Mouse (Mus musculus): Measurements from ENCODE around the gene Klc2. TPM values are rescaled to one million over a fixed set of nuclear protein-coding genes. Genes with fewer than 3 reads are reported as not detected.

Klc2 gene
- polyA plus RNA-seq, 1 experiment from 2014 or later = 84.6 TPM

DNA sequence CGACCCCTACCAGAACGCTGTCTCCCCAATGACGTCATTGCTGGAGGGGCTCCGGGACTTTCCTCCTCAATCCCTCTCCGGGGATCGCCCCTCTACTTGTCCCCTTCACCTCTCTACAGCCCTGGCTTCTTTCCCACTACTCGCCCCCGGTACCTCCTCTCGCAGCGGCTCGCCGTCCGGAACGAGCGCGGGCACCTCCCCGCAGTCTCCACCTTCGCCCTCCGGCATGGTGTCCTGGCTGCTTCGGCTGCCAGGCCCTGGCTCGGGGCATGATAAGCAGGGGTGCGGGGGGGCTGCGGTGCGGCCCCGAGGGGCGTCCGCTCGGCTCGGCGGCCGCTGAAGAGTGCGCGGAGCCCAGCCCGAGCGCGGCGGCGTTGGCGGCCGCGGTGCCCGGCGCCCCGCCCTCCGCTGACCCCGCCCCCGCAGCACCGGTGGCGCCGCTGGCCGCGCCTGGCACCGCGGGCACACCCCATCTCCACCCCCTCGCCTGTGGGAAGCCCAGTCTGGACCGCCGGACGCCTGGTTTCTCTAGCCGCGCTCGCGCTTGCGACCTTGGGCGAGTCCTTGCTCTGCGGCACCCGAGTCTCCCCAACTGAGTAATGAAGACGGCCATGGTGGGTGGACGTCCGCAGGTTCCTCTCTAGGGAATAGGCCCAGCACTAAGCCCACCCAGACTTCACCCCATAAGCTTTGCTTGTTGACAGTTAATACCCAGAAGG, 33.1 kb downstream of the Klc2 start, which contains the start of gene Tmem151a:
TSS of gene Tmem151a (minus strand) at position 387 of the 719 bp plus-strand sequence.
- no peak within 1 kb of the TSS for H3K27ac ChIP-seq (ENCODE audit: low read depth, low read length)
- peak within 1 kb of the TSS; percentile 53 for H3K4me3 ChIP-seq (ENCODE audit: low read depth, low read length)
- peak within 1 kb of the TSS; percentile 65 for H3K9ac ChIP-seq (replicated peaks; ENCODE audit: low read depth, low read length)
- ATAC-seq (ENCODE audit: low read depth) = no peak
- no peaks in the 10 kb centered on the region for H3K9me3 ChIP-seq (ENCODE audit: control insufficient read depth, low read length)
- peaks cover 11% of the 10 kb centered on the region for H3K4me1 ChIP-seq (ENCODE audit: control insufficient read depth, insufficient read depth, low read length)
- peak within 1 kb of the TSS; percentile 67 for H3K4me2 ChIP-seq (ENCODE audit: low read depth, low read length)
- peaks cover 3% of the 10 kb centered on the region; the same call in 1 of the 2 replicates for H3K36me3 ChIP-seq (ENCODE audit: control insufficient read depth, insufficient read depth, low read length)
- peaks cover 39% of the 10 kb centered on the region for H3K27me3 ChIP-seq (ENCODE audit: control insufficient read depth, insufficient read depth, low read length)
- WGBS = 2% methylated on average over 65 of the region's 69 CpGs

DNA sequence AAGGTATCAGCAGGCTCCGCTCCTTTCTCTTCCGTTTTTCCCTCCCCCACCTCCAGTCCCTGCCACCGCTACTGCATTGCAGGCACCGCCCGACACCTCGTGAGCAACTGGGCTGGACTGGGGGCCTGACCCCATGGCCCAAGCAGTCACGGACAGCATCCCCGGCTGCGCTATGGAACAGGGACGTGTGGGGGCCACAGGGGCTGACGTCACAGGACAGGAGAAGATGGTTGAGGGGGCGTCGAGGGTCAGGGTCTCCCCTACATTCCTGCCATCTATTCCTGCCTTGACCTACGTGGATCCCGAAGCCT, 33.6 kb downstream of the Klc2 start:
- H3K36me3 ChIP-seq (ENCODE audit: control insufficient read depth, insufficient read depth, low read length) = peaks cover 2% of the 10 kb centered on the region; the same call in 1 of the 2 replicates
- no peaks in the 10 kb centered on the region for H3K9me3 ChIP-seq (ENCODE audit: control insufficient read depth, low read length)
- peaks cover 11% of the 10 kb centered on the region for H3K4me1 ChIP-seq (ENCODE audit: control insufficient read depth, insufficient read depth, low read length)
- WGBS = 1% methylated on average over 14 of the region's 15 CpGs
- peak overlapping the region; percentile 67 for H3K4me2 ChIP-seq (ENCODE audit: low read depth, low read length)
- ATAC-seq (ENCODE audit: low read depth) = no peak
- peak overlapping the region; percentile 53 for H3K4me3 ChIP-seq (ENCODE audit: low read depth, low read length)
- H3K9ac ChIP-seq (replicated peaks; ENCODE audit: low read depth, low read length) = peak overlapping the region; percentile 65
- peaks cover 41% of the 10 kb centered on the region for H3K27me3 ChIP-seq (ENCODE audit: control insufficient read depth, insufficient read depth, low read length)
- H3K27ac ChIP-seq (ENCODE audit: low read depth, low read length) = no peak overlapping the region

DNA sequence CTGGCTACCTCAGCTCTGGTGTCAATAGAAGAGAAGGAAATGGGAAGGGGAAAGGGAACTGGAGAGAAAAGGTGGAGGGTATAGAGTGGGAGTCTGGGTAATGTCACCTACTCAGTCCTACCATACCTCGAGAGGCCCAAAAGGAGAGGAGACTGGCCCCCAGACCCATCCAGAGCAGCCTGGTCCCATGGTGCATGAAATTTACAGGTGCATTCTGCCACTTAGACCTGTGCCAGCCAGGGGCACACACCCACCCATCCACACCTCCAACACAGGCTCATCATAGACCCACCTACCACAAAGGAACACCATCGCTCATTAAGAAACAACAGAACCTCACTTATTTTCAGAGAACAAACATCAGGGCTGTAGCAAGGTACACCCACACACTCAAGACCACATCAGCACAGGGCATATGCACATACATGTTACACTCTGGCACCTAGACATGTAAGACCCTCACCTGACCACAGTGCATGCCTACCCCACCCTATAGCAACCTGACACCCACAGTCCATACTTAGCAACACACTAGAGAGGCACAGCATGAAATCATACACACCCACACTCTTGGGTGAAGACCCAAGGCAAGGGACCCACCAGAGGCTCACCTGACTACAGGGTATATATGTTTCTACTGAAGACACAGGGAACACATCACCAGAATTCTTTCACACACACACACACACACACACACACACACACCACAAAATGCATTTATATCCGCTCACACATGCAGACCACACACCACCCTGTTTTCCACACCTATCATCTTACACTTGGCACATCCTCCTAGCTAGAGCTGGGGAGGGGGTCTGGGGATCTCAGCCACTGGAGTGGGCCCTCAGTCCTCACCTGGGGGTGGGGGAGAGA, 34.2 kb downstream of the Klc2 start:
- Histone ChIP-seq H3K4me1 (ENCODE audit: control insufficient read depth, insufficient read depth, low read length) (peaks cover 8% of the 10 kb centered on the region), H3K27me3 (ENCODE audit: control insufficient read depth, insufficient read depth, low read length) (peaks cover 41% of the 10 kb centered on the region), H3K27ac (ENCODE audit: low read depth, low read length) (no peak overlapping the region), H3K4me3 (ENCODE audit: low read depth, low read length) (peak overlapping the region; percentile 53), H3K4me2 (ENCODE audit: low read depth, low read length) (peak overlapping the region; percentile 67), H3K9me3 (ENCODE audit: control insufficient read depth, low read length) (no peaks in the 10 kb centered on the region), H3K36me3 (ENCODE audit: control insufficient read depth, insufficient read depth, low read length) (no peaks in the 10 kb centered on the region), H3K9ac (replicated peaks; ENCODE audit: low read depth, low read length) (peak overlapping the region; percentile 65)
- no peak for ATAC-seq (ENCODE audit: low read depth)
- 65% methylated on average over 3 of the region's 3 CpGs for WGBS

DNA sequence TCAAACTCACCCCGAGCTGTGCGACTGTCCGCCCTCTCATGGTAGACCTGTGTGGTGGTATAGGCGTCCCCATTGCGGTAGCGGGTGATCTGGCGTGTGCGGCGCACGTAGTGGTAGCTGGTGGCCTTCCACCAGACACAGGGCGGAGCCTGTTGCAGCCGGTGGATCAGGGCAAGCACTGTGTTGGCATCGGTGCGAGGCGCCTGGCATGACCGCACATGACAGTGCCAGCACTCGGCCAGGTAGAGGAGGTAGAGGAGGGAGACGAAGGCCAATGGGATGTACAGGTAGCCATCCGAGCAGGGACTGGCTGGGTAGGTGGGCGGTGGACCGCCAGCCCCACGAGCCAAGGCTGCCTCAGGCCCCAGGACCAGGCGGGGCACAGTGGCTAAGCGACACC, 35.8 kb downstream of the Klc2 start:
- H3K27me3 ChIP-seq (ENCODE audit: control insufficient read depth, insufficient read depth, low read length) = peaks cover 41% of the 10 kb centered on the region
- 73% methylated on average over 24 of the region's 24 CpGs for WGBS

DNA sequence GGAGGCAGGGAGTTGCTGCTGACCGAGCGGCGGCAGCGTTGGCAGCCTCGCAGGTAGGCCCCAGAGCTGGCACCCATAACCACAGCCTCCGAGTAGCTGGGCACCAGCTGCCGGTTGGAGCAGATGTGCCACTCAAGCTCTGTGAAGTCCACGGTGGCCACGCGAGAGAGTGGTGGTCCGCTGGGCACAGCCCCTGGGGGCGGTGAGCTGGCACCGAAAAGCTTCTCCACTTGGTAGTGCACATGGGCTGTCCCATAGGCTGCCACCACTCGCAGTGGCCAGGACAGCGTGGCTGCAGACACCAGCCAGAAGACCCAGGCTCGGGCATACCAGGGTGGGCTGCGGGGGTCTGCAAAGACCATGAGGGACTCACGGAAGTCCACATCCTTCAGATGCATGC, 36.4 kb downstream of the Klc2 start:
- no peak overlapping the region for H3K27ac ChIP-seq (ENCODE audit: low read depth, low read length)
- ATAC-seq (ENCODE audit: low read depth) = no peak
- no peak overlapping the region for H3K4me3 ChIP-seq (ENCODE audit: low read depth, low read length)
- no peak overlapping the region for H3K4me2 ChIP-seq (ENCODE audit: low read depth, low read length)
- H3K36me3 ChIP-seq (ENCODE audit: control insufficient read depth, insufficient read depth, low read length) = no peaks in the 10 kb centered on the region
- H3K27me3 ChIP-seq (ENCODE audit: control insufficient read depth, insufficient read depth, low read length) = peaks cover 41% of the 10 kb centered on the region
- H3K4me1 ChIP-seq (ENCODE audit: control insufficient read depth, insufficient read depth, low read length) = no peaks in the 10 kb centered on the region
- no peak overlapping the region for H3K9ac ChIP-seq (replicated peaks; ENCODE audit: low read depth, low read length)
- no peaks in the 10 kb centered on the region for H3K9me3 ChIP-seq (ENCODE audit: control insufficient read depth, low read length)
- 70% methylated on average over 18 of the region's 18 CpGs for WGBS

More for the DNA sequence above, 35.8 kb downstream of the Klc2 start:
- ATAC-seq (ENCODE audit: low read depth) = no peak
- no peak overlapping the region for H3K27ac ChIP-seq (ENCODE audit: low read depth, low read length)
- H3K4me2 ChIP-seq (ENCODE audit: low read depth, low read length) = no peak overlapping the region
- H3K9ac ChIP-seq (replicated peaks; ENCODE audit: low read depth, low read length) = no peak overlapping the region
- peaks cover 4% of the 10 kb centered on the region; the same call in 1 of the 2 replicates for H3K4me1 ChIP-seq (ENCODE audit: control insufficient read depth, insufficient read depth, low read length)
- H3K9me3 ChIP-seq (ENCODE audit: control insufficient read depth, low read length) = no peaks in the 10 kb centered on the region
- H3K36me3 ChIP-seq (ENCODE audit: control insufficient read depth, insufficient read depth, low read length) = no peaks in the 10 kb centered on the region
- no peak overlapping the region for H3K4me3 ChIP-seq (ENCODE audit: low read depth, low read length)

DNA sequence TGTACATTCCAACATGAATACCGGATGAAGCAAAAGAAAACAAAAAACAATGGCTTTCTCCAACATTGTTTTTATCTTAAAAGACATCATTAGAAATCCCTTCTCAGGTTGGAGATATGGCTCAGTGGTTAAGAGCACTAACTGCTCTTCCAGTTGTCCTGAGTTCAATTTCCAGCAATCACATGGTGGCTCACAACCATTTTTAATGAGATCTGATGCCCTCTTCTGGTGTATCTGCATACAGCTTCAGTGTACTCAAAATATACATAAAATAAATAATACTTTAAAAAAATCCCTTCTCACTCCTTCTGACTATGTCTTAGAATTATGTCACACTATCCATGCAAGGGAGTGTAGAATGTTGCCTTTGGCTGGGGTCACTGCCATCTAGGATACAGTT, 39.1 kb downstream of the Klc2 start:
- ATAC-seq (ENCODE audit: low read depth) = no peak
- Histone ChIP-seq H3K27ac (ENCODE audit: low read depth, low read length) (no peak overlapping the region), H3K9me3 (ENCODE audit: control insufficient read depth, low read length) (no peaks in the 10 kb centered on the region), H3K9ac (replicated peaks; ENCODE audit: low read depth, low read length) (no peak overlapping the region), H3K4me1 (ENCODE audit: control insufficient read depth, insufficient read depth, low read length) (no peaks in the 10 kb centered on the region), H3K4me3 (ENCODE audit: low read depth, low read length) (no peak overlapping the region), H3K36me3 (ENCODE audit: control insufficient read depth, insufficient read depth, low read length) (no peaks in the 10 kb centered on the region), H3K4me2 (ENCODE audit: low read depth, low read length) (no peak overlapping the region), H3K27me3 (ENCODE audit: control insufficient read depth, insufficient read depth, low read length) (peaks cover 29% of the 10 kb centered on the region)
- 91% methylated on average over 1 of the region's 1 CpGs for WGBS

DNA sequence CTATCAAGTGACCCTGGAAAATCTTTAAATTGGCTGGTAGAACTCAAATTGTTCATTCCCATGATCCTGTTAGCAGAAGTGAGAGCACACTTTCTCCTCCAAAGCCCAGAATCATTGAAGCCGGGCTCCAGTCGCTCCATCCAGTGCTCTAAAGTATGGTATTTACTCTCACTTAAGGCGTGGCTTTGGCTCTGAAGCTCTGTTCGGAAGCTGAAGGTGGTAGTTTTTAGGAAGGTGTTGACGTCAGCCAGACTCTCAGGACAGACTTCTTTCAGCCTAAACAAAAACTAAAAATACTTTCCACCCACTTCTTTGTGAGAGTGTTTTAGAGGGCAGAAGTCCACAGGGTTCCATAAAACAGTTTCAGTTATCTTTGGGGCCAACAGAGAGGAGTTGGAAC, 44.8 kb downstream of the Klc2 start:
- Histone ChIP-seq H3K4me3 (ENCODE audit: low read depth, low read length) (no peak overlapping the region), H3K27ac (ENCODE audit: low read depth, low read length) (no peak overlapping the region), H3K9me3 (ENCODE audit: control insufficient read depth, low read length) (no peaks in the 10 kb centered on the region), H3K27me3 (ENCODE audit: control insufficient read depth, insufficient read depth, low read length) (peaks cover 8% of the 10 kb centered on the region; the same call in 1 of the 2 replicates), H3K9ac (replicated peaks; ENCODE audit: low read depth, low read length) (no peak overlapping the region), H3K4me1 (ENCODE audit: control insufficient read depth, insufficient read depth, low read length) (peaks cover 15% of the 10 kb centered on the region), H3K36me3 (ENCODE audit: control insufficient read depth, insufficient read depth, low read length) (no peaks in the 10 kb centered on the region), H3K4me2 (ENCODE audit: low read depth, low read length) (no peak overlapping the region)
- no peak for ATAC-seq (ENCODE audit: low read depth)
- WGBS = 43% methylated on average over 5 of the region's 5 CpGs

DNA sequence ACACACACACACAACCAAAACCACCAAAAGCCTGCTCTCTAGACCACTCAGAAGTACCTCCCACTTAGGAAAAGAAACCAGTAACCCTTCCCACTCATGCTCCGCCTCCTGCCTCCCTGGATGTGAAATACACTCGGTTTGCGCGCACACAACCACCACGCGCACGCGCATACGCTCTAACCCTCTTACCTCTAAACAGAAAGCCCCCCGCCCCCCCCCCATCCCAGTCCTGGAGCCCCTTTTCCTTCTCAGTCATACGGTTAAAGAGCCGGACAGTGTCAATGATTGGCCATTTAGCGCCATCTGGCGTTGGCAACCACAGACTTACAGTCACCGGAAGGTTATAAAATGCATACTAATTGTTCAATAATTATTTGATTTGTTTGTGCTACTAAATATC, 45.3 kb downstream of the Klc2 start:
- peaks cover 12% of the 10 kb centered on the region for H3K27me3 ChIP-seq (ENCODE audit: control insufficient read depth, insufficient read depth, low read length)
- H3K4me2 ChIP-seq (ENCODE audit: low read depth, low read length) = peak overlapping the region; percentile 61; the same call in 1 of the 2 replicates
- no peak for ATAC-seq (ENCODE audit: low read depth)
- 2% methylated on average over 15 of the region's 15 CpGs for WGBS
- peaks cover 20% of the 10 kb centered on the region for H3K4me1 ChIP-seq (ENCODE audit: control insufficient read depth, insufficient read depth, low read length)
- H3K4me3 ChIP-seq (ENCODE audit: low read depth, low read length) = 0 out of 2 replicates have a peak overlapping the region, but pooled peaks have one; percentile 14
- no peaks in the 10 kb centered on the region for H3K36me3 ChIP-seq (ENCODE audit: control insufficient read depth, insufficient read depth, low read length)
- no peak overlapping the region for H3K27ac ChIP-seq (ENCODE audit: low read depth, low read length)
- no peak overlapping the region for H3K9ac ChIP-seq (replicated peaks; ENCODE audit: low read depth, low read length)
- no peaks in the 10 kb centered on the region for H3K9me3 ChIP-seq (ENCODE audit: control insufficient read depth, low read length)
